Mouse (Mus musculus) frontal cortex, postnatal 25 days (tissue): ENCODE results near the gene Olfr777.
"Not testable (repeated sequence)": the region's sequence is repeated elsewhere in the genome, so short reads cannot be mapped to it uniquely, and the experiment has no call there.

Experiments
- DNase-seq, 2 experiments: peaks; one replicate each; pipeline ENCODE4 v3.0.0; 2022; ENCODE audit warnings: low spot score in 2 of 2

Gene Olfr777

GRCm38 (mm10) chr10:129271081-129271535, at the start of gene Olfr777:
TSS of gene Olfr777 (minus strand) at chr10:129271485.
- no peak for DNase-seq

GRCm38 (mm10) chr10:129317817-129318216, 46.5 kb upstream of the Olfr777 start, which contains the start of gene Olfr780:
TSS of gene Olfr780 (plus strand) at chr10:129318117.
- DNase-seq: no peak

- not testable (repeated sequence) for DNase-seq
Observed at GRCm38 (mm10) chr10:129313521-129313920, 42.2 kb upstream of the Olfr777 start.

GRCm38 (mm10) chr10:129312973-129313372, 41.7 kb upstream of the Olfr777 start:
- DNase-seq: not testable (repeated sequence)

- no peak for DNase-seq
Observed at GRCm38 (mm10) chr10:129258827-129259226, 12.5 kb downstream of the Olfr777 start, which contains the start of gene Olfr776. TSS of gene Olfr776 (plus strand) at chr10:129259127.

- no peak for DNase-seq
Observed at GRCm38 (mm10) chr10:129248112-129248511, 23.2 kb downstream of the Olfr777 start, which contains the start of gene Olfr775. TSS of gene Olfr775 (plus strand) at chr10:129248412.

GRCm38 (mm10) chr10:129235904-129236303, 35.4 kb downstream of the Olfr777 start, which contains the start of gene Olfr774:
TSS of gene Olfr774 (plus strand) at chr10:129236204.
- no peak for DNase-seq

GRCm38 (mm10) chr10:129230737-129231136, 40.5 kb downstream of the Olfr777 start:
- no peak for DNase-seq
